Mouse (Mus musculus) heart, postnatal 0 days (tissue): ENCODE results near the gene Micall1. TPM values are rescaled to one million over a fixed set of nuclear protein-coding genes. Genes with fewer than 3 reads are reported as not detected.
A peak's percentile ranks its signal among the peaks of the same experiment; 100 is the strongest.

ENCODE experiments used
- ATAC-seq: fragments of 200-750 bp; cut with Nextera tagmentation; 2 replicates; pipeline ENCODE4 v1.8.0; 2017; ENCODE audit warnings: low read depth, moderate number of reproducible peaks, moderate library complexity; ENCODE audit not compliant: insufficient read depth
- DNase-seq: peaks from one replicate; pipeline ENCODE4 v3.0.0-alpha.2; 2016; ENCODE audit warnings: low spot score
- H3K27ac ChIP-seq: fragments of 300-500 bp; sonication (generic); 2 replicates; pipeline ENCODE4 v1.5.1; 2014; ENCODE audit warnings: low read depth, mild to moderate bottlenecking
- H3K27me3 ChIP-seq: fragments of 300-500 bp; sonication (generic); 2 replicates; pipeline ENCODE4 v1.6.1; 2014; ENCODE audit warnings: low read length, mixed read lengths; ENCODE audit not compliant: control insufficient read depth, insufficient read depth
- H3K36me3 ChIP-seq: fragments of 300-500 bp; sonication (generic); replicated peaks from 2 replicates; pipeline ENCODE4 v1.6.1; 2014; ENCODE audit warnings: low read length, mixed read lengths; ENCODE audit not compliant: control insufficient read depth, insufficient read depth
- H3K4me1 ChIP-seq: fragments of 300-500 bp; sonication (generic); 2 replicates; pipeline ENCODE4 v1.6.1; 2014; ENCODE audit warnings: antibody characterized with exemption; ENCODE audit not compliant: control insufficient read depth, insufficient read depth
- H3K4me2 ChIP-seq: fragments of 300-500 bp; sonication (generic); 2 replicates; pipeline ENCODE4 v1.6.1; 2014; ENCODE audit warnings: low read depth, mild to moderate bottlenecking, low read length, moderate library complexity
- H3K4me3 ChIP-seq: fragments of 300-500 bp; sonication (generic); 2 replicates; pipeline ENCODE4 v1.5.1; 2014; ENCODE audit warnings: low read depth, low read length
- H3K9ac ChIP-seq: fragments of 300-500 bp; sonication (generic); replicated peaks from 2 replicates; pipeline ENCODE4 v1.6.1; 2014; ENCODE audit warnings: low read depth, low read length, mixed read lengths
- H3K9me3 ChIP-seq: fragments of 300-500 bp; sonication (generic); replicated peaks from 2 replicates; pipeline ENCODE4 v1.6.1; 2016; ENCODE audit warnings: low read length; ENCODE audit not compliant: control insufficient read depth
- CTCF ChIP-seq: IDR thresholded peaks from 2 replicates; pipeline ENCODE4 v1.5.1; 2016; ENCODE audit warnings: antibody characterized with exemption, control low read depth, low read depth
- EP300 ChIP-seq: IDR thresholded peaks from 2 replicates; pipeline ENCODE4 v1.6.1; 2016; ENCODE audit warnings: antibody characterized with exemption, low read depth
- WGBS: fragments of 180-500 bp; shearing (Covaris S2); extraction: QIAGEN DNeasy Blood & Tissue Kit; methylation state at CpG from one replicate; pipeline ENCODE4 v1.1.7; 2014; 5-methylcytosine and 5-hydroxymethylcytosine counted together
- polyA plus RNA-seq: library from polyadenylated mRNA; unstranded; fragments of >200 nt; fragmentation: Nextera tagmentation; extraction: Ambion mirVana; gene quantifications from 2 replicates; pipeline ENCODE4 v1.2.1, GENCODE M21; 2015
- total RNA-seq: library from RNA; depleted of rRNA; stranded (reverse); fragments of >200 nt; gene quantifications from 2 replicates; pipeline ENCODE4 v1.2.3, GENCODE M21; 2014; ENCODE audit warnings: low replicate concordance

Micall1 gene
- total and polyA plus RNA-seq, 2 experiments from 2014 or later = 19.0 to 45.9 TPM

- Histone ChIP-seq H3K4me2 (no peak overlapping the region), H3K4me3 (no peak overlapping the region), H3K27ac (no peak overlapping the region), H3K9ac (no peak overlapping the region), H3K9me3 (no peaks in the 10 kb centered on the region), H3K36me3 (peaks cover 48% of the 10 kb centered on the region), H3K4me1 (peaks cover 7% of the 10 kb centered on the region; the same call in 1 of the 2 replicates), H3K27me3 (no peaks in the 10 kb centered on the region)
- no peak for ATAC-seq
- no peak for TF ChIP-seq EP300
- no peak for TF ChIP-seq CTCF
- 92% methylated on average over 7 of the region's 7 CpGs for WGBS
- DNase-seq = no peak
These were observed 36.8 kb downstream of the Micall1 start for GRCm38 (mm10) chr15:79145522-79145921.

GRCm38 (mm10) chr15:79148533-79148932, 39.8 kb downstream of the Micall1 start:
- no peaks in the 10 kb centered on the region for H3K27me3 ChIP-seq
- no peak overlapping the region for H3K27ac ChIP-seq
- 45% methylated on average over 7 of the region's 7 CpGs for WGBS
- H3K4me1 ChIP-seq = no peaks in the 10 kb centered on the region
- H3K4me3 ChIP-seq = no peak overlapping the region
- peak; percentile 83 for DNase-seq
- peaks cover 67% of the 10 kb centered on the region for H3K36me3 ChIP-seq
- no peak overlapping the region for H3K4me2 ChIP-seq
- peak; percentile 98 for TF ChIP-seq CTCF
- TF ChIP-seq EP300 = no peak
- no peaks in the 10 kb centered on the region for H3K9me3 ChIP-seq
- H3K9ac ChIP-seq = no peak overlapping the region
- peak; percentile 85 for ATAC-seq

GRCm38 (mm10) chr15:79151881-79152280, 43.2 kb downstream of the Micall1 start:
- WGBS = 72% methylated on average over 8 of the region's 8 CpGs
- ATAC-seq = no peak

GRCm38 (mm10) chr15:79152709-79153108, 44.0 kb downstream of the Micall1 start:
- H3K4me2 ChIP-seq = no peak overlapping the region
- DNase-seq (no peak), ATAC-seq (no peak)
- H3K27me3 ChIP-seq = no peaks in the 10 kb centered on the region
- H3K9ac ChIP-seq = no peak overlapping the region
- H3K9me3 ChIP-seq = no peaks in the 10 kb centered on the region
- peaks cover 31% of the 10 kb centered on the region for H3K36me3 ChIP-seq
- H3K4me1 ChIP-seq = no peaks in the 10 kb centered on the region
- H3K27ac ChIP-seq = no peak overlapping the region
- no peak for TF ChIP-seq CTCF
- TF ChIP-seq EP300 = no peak
- 67% methylated on average over 6 of the region's 6 CpGs for WGBS
- H3K4me3 ChIP-seq = no peak overlapping the region

More at GRCm38 (mm10) chr15:79151881-79152280, 43.2 kb downstream of the Micall1 start:
- no peaks in the 10 kb centered on the region for H3K4me1 ChIP-seq
- DNase-seq = no peak
- peaks cover 40% of the 10 kb centered on the region for H3K36me3 ChIP-seq
- no peaks in the 10 kb centered on the region for H3K9me3 ChIP-seq
- H3K27me3 ChIP-seq = no peaks in the 10 kb centered on the region
- TF ChIP-seq CTCF (no peak), EP300 (no peak)
- H3K4me3 ChIP-seq = no peak overlapping the region
- H3K27ac ChIP-seq = no peak overlapping the region
- no peak overlapping the region for H3K4me2 ChIP-seq
- no peak overlapping the region for H3K9ac ChIP-seq

GRCm38 (mm10) chr15:79155572-79155971, 46.9 kb downstream of the Micall1 start:
- Histone ChIP-seq H3K4me1 (no peaks in the 10 kb centered on the region), H3K9ac (no peak overlapping the region), H3K36me3 (peaks cover 18% of the 10 kb centered on the region), H3K4me3 (no peak overlapping the region), H3K4me2 (no peak overlapping the region), H3K9me3 (no peaks in the 10 kb centered on the region), H3K27ac (no peak overlapping the region), H3K27me3 (peaks cover 26% of the 10 kb centered on the region)
- WGBS = 18% methylated on average over 3 of the region's 3 CpGs
- DNase-seq (no peak), ATAC-seq (peak; percentile 25; the same call in 1 of the 2 replicates)
- TF ChIP-seq EP300 = no peak
- no peak for TF ChIP-seq CTCF

- ATAC-seq (no peak), DNase-seq (no peak)
- Histone ChIP-seq H3K27me3 (peaks cover 77% of the 10 kb centered on the region), H3K4me2 (no peak overlapping the region), H3K9ac (no peak overlapping the region), H3K36me3 (no peaks in the 10 kb centered on the region), H3K9me3 (no peaks in the 10 kb centered on the region), H3K4me1 (no peaks in the 10 kb centered on the region), H3K27ac (no peak overlapping the region), H3K4me3 (no peak overlapping the region)
- WGBS = 64% methylated on average over 7 of the region's 7 CpGs
- TF ChIP-seq EP300 (no peak), CTCF (no peak)
These were observed 53.6 kb downstream of the Micall1 start for GRCm38 (mm10) chr15:79162301-79162700.
